Mouse (Mus musculus) ES-Bruce4 (cell line): ENCODE results near the gene Fam57b. TPM values are rescaled to one million over a fixed set of nuclear protein-coding genes. Genes with fewer than 3 reads are reported as not detected.
A peak's percentile ranks its signal among the peaks of the same experiment; 100 is the strongest.

Source experiments
- H3K27ac ChIP-seq: 2 replicates; pipeline ENCODE4 v1.5.1; 2012; ENCODE audit warnings: low read length, inconsistent platforms; ENCODE audit not compliant: insufficient read depth
- H3K27me3 ChIP-seq: 2 replicates; pipeline ENCODE4 v1.6.1; 2012; ENCODE audit warnings: mild to moderate bottlenecking, low read length, inconsistent platforms; ENCODE audit not compliant: control insufficient read depth, poor library complexity, insufficient read depth, severe bottlenecking
- H3K36me3 ChIP-seq: 2 replicates; pipeline ENCODE4 v1.6.1; 2012; ENCODE audit warnings: inconsistent platforms, mild to moderate bottlenecking, low read length, moderate library complexity; ENCODE audit not compliant: control insufficient read depth, poor library complexity, insufficient read depth, severe bottlenecking
- H3K4me1 ChIP-seq: one replicate; pipeline ENCODE4 v1.8.1; 2011; ENCODE audit warnings: low read length; ENCODE audit not compliant: control insufficient read depth, insufficient read depth
- H3K4me3 ChIP-seq: 2 replicates; pipeline ENCODE4 v1.5.1; 2011; ENCODE audit warnings: low read depth, mild to moderate bottlenecking, low read length
- H3K9ac ChIP-seq: 2 replicates; pipeline ENCODE4 v1.6.1; 2012; ENCODE audit warnings: low read depth, mild to moderate bottlenecking, inconsistent platforms; ENCODE audit not compliant: poor library complexity, severe bottlenecking
- H3K9me3 ChIP-seq: replicated peaks from 2 replicates; pipeline ENCODE4 v1.6.1; 2012; ENCODE audit warnings: mild to moderate bottlenecking, low read length, inconsistent platforms; ENCODE audit not compliant: control insufficient read depth, poor library complexity, insufficient read depth, severe bottlenecking
- CTCF ChIP-seq: IDR thresholded peaks from one replicate; pipeline ENCODE4 v1.8.1; 2011; ENCODE audit warnings: low read depth, low read length
- EP300 ChIP-seq: IDR thresholded peaks from 2 replicates; pipeline ENCODE4 v1.6.1; 2011; ENCODE audit warnings: low read depth, low read length; ENCODE audit not compliant: insufficient read depth
- POLR2A ChIP-seq: IDR thresholded peaks from one replicate; pipeline ENCODE4 v1.8.1; 2011; ENCODE audit warnings: low read length; ENCODE audit not compliant: insufficient read depth
- polyA plus RNA-seq: library from polyadenylated mRNA; stranded (reverse); fragments of >200 nt; gene quantifications from 2 replicates; pipeline ENCODE4 v1.2.4, GENCODE M21; 2011; ENCODE audit warnings: low read depth; ENCODE audit not compliant: missing spikeins, insufficient read depth, insufficient read length

Gene Fam57b
- polyA plus RNA-seq, 1 experiment = 2.7 TPM

DNA sequence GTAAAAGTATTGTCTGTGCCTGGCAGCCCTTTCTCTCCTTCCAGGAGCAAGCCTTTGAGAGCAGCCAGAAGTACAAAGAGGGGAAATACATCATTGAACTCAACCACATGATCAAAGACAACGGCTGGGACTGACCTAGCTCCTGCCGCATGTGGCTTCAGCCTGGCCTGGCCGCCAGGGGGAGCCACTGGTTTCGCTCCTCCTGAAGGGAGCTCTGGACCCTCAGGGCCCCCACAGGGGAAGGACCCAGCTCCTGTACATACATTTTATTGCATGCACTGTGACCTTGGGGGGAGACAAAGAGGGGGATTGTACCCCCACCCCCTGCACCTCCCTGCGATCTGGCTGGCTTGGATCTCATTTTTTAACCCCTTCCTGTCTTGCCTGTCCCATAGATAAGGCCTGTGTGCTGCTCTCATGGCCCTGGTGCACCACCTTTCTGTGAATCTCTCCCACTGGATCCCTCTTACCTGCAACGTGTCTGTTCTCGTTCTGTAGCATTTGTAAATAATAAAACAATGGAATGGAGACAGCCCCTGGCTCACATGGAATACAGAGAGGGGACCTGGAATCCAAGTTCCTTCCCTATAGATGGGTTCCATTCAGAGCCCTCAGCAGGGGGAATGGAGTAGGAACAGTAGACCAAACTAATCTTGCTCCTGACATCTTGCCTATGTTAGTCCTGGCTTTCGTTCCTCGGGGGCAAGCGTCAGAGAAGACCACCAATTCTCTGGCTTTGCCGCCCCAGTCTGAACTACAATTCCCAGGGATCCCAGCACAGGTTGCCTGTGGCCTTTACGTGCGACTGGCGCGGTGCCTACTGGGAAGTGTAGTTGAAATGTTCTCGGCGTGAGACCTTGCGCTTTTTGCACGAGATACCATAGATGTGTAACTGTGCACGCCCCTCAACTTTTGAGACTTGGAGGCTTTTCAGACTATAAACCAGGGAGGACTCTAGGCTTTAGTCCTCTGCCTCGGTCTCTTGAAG, 17.2 kb upstream of the Fam57b start:
- 0 out of 2 replicates have a peak overlapping the region, but pooled peaks have one; percentile 46 for H3K27ac ChIP-seq
- TF ChIP-seq CTCF (peak; percentile 90), EP300 (0 out of 2 replicates have a peak, but pooled peaks have one; percentile 9), POLR2A (no peak)
- peak overlapping the region; percentile 73 for H3K4me3 ChIP-seq
- peaks cover 8% of the 10 kb centered on the region for H3K36me3 ChIP-seq
- H3K9me3 ChIP-seq = no peaks in the 10 kb centered on the region
- peaks cover 3% of the 10 kb centered on the region for H3K4me1 ChIP-seq
- H3K27me3 ChIP-seq = no peaks in the 10 kb centered on the region
- peak overlapping the region; percentile 60 for H3K9ac ChIP-seq

DNA sequence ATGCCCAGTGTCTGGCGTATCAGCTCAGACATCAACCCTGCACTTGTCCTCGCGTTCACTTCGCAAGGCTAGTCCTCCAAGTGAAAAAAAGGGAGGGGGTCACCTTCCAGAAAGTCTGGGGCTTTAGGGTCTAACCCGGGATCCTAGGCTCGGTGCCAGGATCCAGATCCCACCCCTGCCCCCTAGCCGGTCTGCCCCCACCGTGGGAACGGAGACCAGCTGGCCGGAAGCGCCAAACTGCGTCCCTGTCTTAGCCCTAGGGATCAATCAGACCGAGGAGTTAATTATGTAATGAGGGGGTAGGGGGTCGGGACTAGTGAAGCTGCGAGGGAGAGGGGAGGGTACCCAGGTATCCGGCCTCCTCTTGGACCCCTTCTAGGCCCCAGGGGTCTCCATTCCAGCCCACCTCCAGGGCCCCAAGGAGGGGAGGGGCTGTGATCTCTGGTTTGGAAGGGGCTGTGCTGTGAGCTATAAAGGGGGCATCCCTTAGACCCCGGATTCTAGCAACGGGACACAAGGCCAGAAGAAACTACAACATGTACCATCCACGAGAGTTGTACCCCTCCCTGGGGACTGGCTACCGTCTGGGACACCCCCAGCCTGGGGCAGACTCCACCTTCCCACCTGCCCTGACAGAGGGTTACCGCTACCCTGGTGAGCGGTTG, 16.4 kb upstream of the Fam57b start, which contains the start of gene Tbx6:
Tbx6 (plus strand) TSS at position 513 of the 665 bp plus-strand sequence.
- Histone ChIP-seq H3K9ac (peak within 1 kb of the TSS; percentile 60), H3K4me3 (peak within 1 kb of the TSS; percentile 73), H3K27ac (no peak within 1 kb of the TSS), H3K27me3 (no peaks in the 10 kb centered on the region), H3K4me1 (no peaks in the 10 kb centered on the region), H3K9me3 (no peaks in the 10 kb centered on the region), H3K36me3 (peaks cover 14% of the 10 kb centered on the region)
- TF ChIP-seq EP300 (no peak), CTCF (no peak), POLR2A (no peak)

DNA sequence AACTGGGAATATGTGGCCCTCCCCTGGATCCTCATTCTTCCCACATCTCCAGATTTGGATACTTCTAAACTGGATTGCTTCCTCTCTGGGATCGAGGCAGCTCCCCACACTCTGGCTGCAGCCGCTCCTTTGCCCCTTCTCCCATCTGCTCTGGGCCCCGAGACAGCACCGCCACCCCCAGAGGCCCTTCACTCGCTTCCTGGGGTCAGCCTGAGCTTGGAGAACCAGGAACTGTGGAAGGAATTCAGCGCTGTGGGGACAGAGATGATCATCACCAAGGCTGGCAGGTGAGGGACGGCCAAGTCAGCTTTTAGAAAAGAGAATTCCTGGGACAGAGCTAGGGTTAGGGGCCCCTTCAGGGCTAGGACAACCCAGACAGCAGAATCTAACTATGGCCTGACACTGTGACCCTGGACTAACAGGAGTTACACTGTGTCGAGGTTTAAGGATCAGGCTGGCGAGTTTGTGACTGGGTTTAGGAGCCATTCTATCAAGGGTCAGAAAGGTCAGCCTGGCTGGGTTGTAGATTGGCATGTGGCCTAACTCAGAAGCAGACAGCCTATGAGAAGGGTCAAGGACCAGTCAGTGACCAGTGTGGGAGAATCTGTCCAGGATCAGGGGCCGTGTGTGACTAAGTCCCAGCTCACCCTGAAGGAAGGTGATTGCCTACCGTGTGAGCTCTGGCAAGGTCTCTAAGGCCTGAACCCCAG, 15.7 kb upstream of the Fam57b start:
- Histone ChIP-seq H3K4me1 (no peaks in the 10 kb centered on the region), H3K4me3 (no peak overlapping the region), H3K27ac (no peak overlapping the region), H3K9ac (peak overlapping the region; percentile 60), H3K36me3 (peaks cover 22% of the 10 kb centered on the region), H3K9me3 (no peaks in the 10 kb centered on the region), H3K27me3 (no peaks in the 10 kb centered on the region)
- TF ChIP-seq EP300 (no peak), CTCF (no peak), POLR2A (no peak)

DNA sequence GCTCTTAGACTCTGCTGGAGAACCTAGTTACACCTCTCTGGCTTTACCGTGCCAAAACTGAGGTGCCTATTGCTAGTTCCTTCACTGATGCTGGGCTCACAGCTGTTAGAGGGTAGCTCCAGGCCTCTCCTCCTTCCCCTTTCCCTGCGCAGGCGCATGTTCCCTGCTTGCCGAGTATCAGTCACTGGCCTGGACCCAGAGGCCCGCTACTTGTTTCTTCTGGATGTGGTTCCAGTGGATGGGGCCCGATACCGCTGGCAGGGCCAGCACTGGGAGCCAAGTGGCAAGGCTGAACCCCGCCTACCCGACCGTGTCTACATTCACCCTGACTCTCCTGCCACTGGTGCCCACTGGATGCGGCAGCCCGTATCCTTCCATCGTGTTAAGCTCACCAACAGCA, 14.8 kb upstream of the Fam57b start:
- Histone ChIP-seq H3K4me3 (no peak overlapping the region), H3K4me1 (no peaks in the 10 kb centered on the region), H3K9me3 (no peaks in the 10 kb centered on the region), H3K27me3 (no peaks in the 10 kb centered on the region), H3K9ac (no peak overlapping the region), H3K27ac (no peak overlapping the region), H3K36me3 (peaks cover 30% of the 10 kb centered on the region)
- no peak for TF ChIP-seq EP300
- TF ChIP-seq POLR2A = no peak
- no peak for TF ChIP-seq CTCF

DNA sequence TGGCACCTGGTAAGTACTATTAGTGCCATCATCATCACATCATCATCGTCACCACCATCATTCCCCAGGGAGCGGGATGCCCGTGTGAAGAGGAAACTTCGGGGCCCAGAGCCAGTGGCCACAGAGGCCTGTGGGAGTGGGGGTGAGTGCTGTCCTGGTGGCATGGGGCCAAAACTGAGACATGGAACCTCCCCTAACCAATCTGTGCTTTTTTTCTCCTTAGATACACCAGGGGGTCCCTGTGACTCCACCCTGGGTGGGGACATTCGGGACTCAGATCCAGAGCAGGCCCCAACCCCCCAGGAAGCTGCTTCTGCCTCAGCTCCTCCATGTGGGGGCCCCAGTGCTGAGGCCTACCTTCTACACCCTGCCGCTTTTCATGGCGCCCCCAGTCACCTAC, 13.0 kb upstream of the Fam57b start:
- Histone ChIP-seq H3K36me3 (peaks cover 37% of the 10 kb centered on the region), H3K4me3 (no peak overlapping the region), H3K9ac (no peak overlapping the region), H3K9me3 (no peaks in the 10 kb centered on the region), H3K27me3 (no peaks in the 10 kb centered on the region), H3K4me1 (no peaks in the 10 kb centered on the region), H3K27ac (no peak overlapping the region)
- TF ChIP-seq CTCF = no peak
- no peak for TF ChIP-seq EP300
- TF ChIP-seq POLR2A = no peak
